Mouse (Mus musculus) MEL (cell line): ENCODE data around the gene Vav3. TPM values are rescaled to one million over a fixed set of nuclear protein-coding genes. Genes with fewer than 3 reads are reported as not detected.

Experiments
- DNase-seq: peaks from one replicate; pipeline ENCODE4 v3.0.0; 2011; ENCODE audit warnings: low read depth, low spot score
- H3K27ac ChIP-seq: 2 replicates; pipeline ENCODE4 v1.5.1; 2012; ENCODE audit warnings: low read depth, mild to moderate bottlenecking, control low read depth, low read length, moderate library complexity; ENCODE audit not compliant: control insufficient read depth
- H3K27me3 ChIP-seq, 2 experiments: fragments of 150-350 bp in 1 of 2; sonication (generic) in 1 of 2; 2 replicates each; pipeline ENCODE4 v1.6.1; 2012; ENCODE audit warnings: low read length in 2 of 2, mild to moderate bottlenecking in 2 of 2, improper control_type of control experiment in 1 of 2, moderate library complexity in 1 of 2; ENCODE audit not compliant: insufficient read depth in 2 of 2, control insufficient read depth in 1 of 2
- H3K36me3 ChIP-seq, 2 experiments: 2 replicates each; pipeline ENCODE4 v1.6.1; 2012 to 2014; ENCODE audit warnings: low read length in 2 of 2, improper control_type of control experiment in 1 of 2, inconsistent platforms in 1 of 2, mild to moderate bottlenecking in 1 of 2; ENCODE audit not compliant: insufficient read depth in 2 of 2, control insufficient read depth in 1 of 2
- H3K4me1 ChIP-seq, 2 experiments: fragments of 150-350 bp in 1 of 2; sonication (generic) in 1 of 2; 2 replicates each; pipeline ENCODE4 v1.6.1; 2012; ENCODE audit warnings: low read length in 2 of 2, improper control_type of control experiment in 1 of 2, mild to moderate bottlenecking in 1 of 2; ENCODE audit not compliant: insufficient read depth in 2 of 2, control insufficient read depth in 1 of 2
- H3K4me3 ChIP-seq, 2 experiments: fragments of 150-350 bp in 1 of 2; sonication (generic) in 1 of 2; 2 replicates each; pipeline ENCODE4 v1.5.1; 2012; ENCODE audit warnings: low read depth in 2 of 2, low read length in 2 of 2, mild to moderate bottlenecking in 2 of 2, moderate library complexity in 2 of 2, control low read depth in 1 of 2, improper control_type of control experiment in 1 of 2; ENCODE audit not compliant: control insufficient read depth in 1 of 2, insufficient read depth in 1 of 2
- H3K79me2 ChIP-seq: 2 replicates; pipeline ENCODE4 v1.6.1; 2012; ENCODE audit warnings: mild to moderate bottlenecking, low read length, moderate library complexity; ENCODE audit not compliant: control insufficient read depth, poor library complexity, insufficient read depth
- H3K9ac ChIP-seq: 2 replicates; pipeline ENCODE4 v1.6.1; 2012; ENCODE audit warnings: low read depth, mild to moderate bottlenecking, control low read depth, low read length, moderate library complexity; ENCODE audit not compliant: control insufficient read depth, poor library complexity, severe bottlenecking
- H3K9me3 ChIP-seq: fragments of 150-350 bp; sonication (generic); replicated peaks from 2 replicates; pipeline ENCODE4 v1.6.1; 2012; ENCODE audit warnings: mild to moderate bottlenecking, low read length, improper control_type of control experiment, moderate library complexity; ENCODE audit not compliant: insufficient read depth
- CHD1 ChIP-seq: IDR thresholded peaks from 2 replicates; pipeline ENCODE4 v1.6.1; 2012; ENCODE audit warnings: low read depth, mild to moderate bottlenecking, inconsistent platforms, low read length, improper control_type of control experiment
- CTCF ChIP-seq, 3 experiments: IDR thresholded peaks in 2 of 3; conservative IDR thresholded peaks in 1 of 3; 2 replicates each; pipeline ENCODE4 v1.5.1; 2011 to 2012; ENCODE audit warnings: low read length in 3 of 3, low read depth in 2 of 3, mild to moderate bottlenecking in 2 of 3, improper control_type of control experiment in 1 of 3, inconsistent platforms in 1 of 3, mixed read lengths in 1 of 3, moderate library complexity in 1 of 3; ENCODE audit not compliant: control insufficient read depth in 1 of 3, insufficient read depth in 1 of 3, poor library complexity in 1 of 3, severe bottlenecking in 1 of 3
- EP300 ChIP-seq, 2 experiments: IDR thresholded peaks; 2 replicates each; pipeline ENCODE4 v1.6.1; 2011; ENCODE audit warnings: improper control_type of control experiment in 2 of 2, low read length in 2 of 2, low read depth in 1 of 2, mild to moderate bottlenecking in 1 of 2
- ETS1 ChIP-seq: IDR thresholded peaks from 2 replicates; pipeline ENCODE4 v1.6.1; 2012; ENCODE audit warnings: low read depth, mild to moderate bottlenecking, inconsistent platforms, low read length, improper control_type of control experiment, moderate library complexity
- GABPA ChIP-seq: IDR thresholded peaks from 2 replicates; pipeline ENCODE4 v1.6.1; 2012; ENCODE audit warnings: low read depth, mild to moderate bottlenecking, inconsistent platforms, low read length, improper control_type of control experiment, moderate library complexity
- JUND ChIP-seq: IDR thresholded peaks from 2 replicates; pipeline ENCODE4 v1.6.1; 2011; ENCODE audit warnings: low read depth, mild to moderate bottlenecking, improper control_type of control experiment, low read length
- KAT2A ChIP-seq: conservative IDR thresholded peaks from 2 replicates; pipeline ENCODE4 v1.6.1; 2012; ENCODE audit warnings: low read depth, low read length, improper control_type of control experiment, inconsistent platforms
- MAFK ChIP-seq: IDR thresholded peaks from 2 replicates; pipeline ENCODE4 v1.6.1; 2011; ENCODE audit warnings: low read depth, mild to moderate bottlenecking, low read length, improper control_type of control experiment, borderline replicate concordance
- MEF2A ChIP-seq: IDR thresholded peaks from 2 replicates; pipeline ENCODE4 v1.6.1; 2014; ENCODE audit warnings: low read depth, mild to moderate bottlenecking, inconsistent platforms, low read length, improper control_type of control experiment; ENCODE audit not compliant: poor library complexity, insufficient replicate concordance, severe bottlenecking; ENCODE audit errors: extremely low read depth
- MXI1 ChIP-seq: IDR thresholded peaks from 2 replicates; pipeline ENCODE4 v1.6.1; 2011; ENCODE audit warnings: mild to moderate bottlenecking, low read depth, low read length, improper control_type of control experiment
- MYB ChIP-seq: IDR thresholded peaks from 2 replicates; pipeline ENCODE4 v1.6.1; 2011; ENCODE audit warnings: mild to moderate bottlenecking, low read depth, low read length, improper control_type of control experiment
- NELFE ChIP-seq: IDR thresholded peaks from 2 replicates; pipeline ENCODE4 v1.6.1; 2011; ENCODE audit warnings: low read depth, low read length, improper control_type of control experiment
- POLR2A ChIP-seq, 2 experiments: IDR thresholded peaks; 2 replicates each; pipeline ENCODE4 v1.6.1; 2011 to 2012; ENCODE audit warnings: low read length in 2 of 2, mild to moderate bottlenecking in 2 of 2, control low read depth in 1 of 2, improper control_type of control experiment in 1 of 2, low read depth in 1 of 2, moderate library complexity in 1 of 2; ENCODE audit not compliant: control insufficient read depth in 1 of 2, insufficient read depth in 1 of 2, poor library complexity in 1 of 2
- RCOR1 ChIP-seq: IDR thresholded peaks from 2 replicates; pipeline ENCODE4 v1.6.1; 2012; ENCODE audit warnings: low read depth, mild to moderate bottlenecking, inconsistent platforms, low read length, improper control_type of control experiment
- SIN3A ChIP-seq: IDR thresholded peaks from 2 replicates; pipeline ENCODE4 v1.6.1; 2012; ENCODE audit warnings: low read length, improper control_type of control experiment, inconsistent platforms
- TBP ChIP-seq: IDR thresholded peaks from 2 replicates; pipeline ENCODE4 v1.8.0; 2011; ENCODE audit warnings: low read depth, low read length, improper control_type of control experiment
- UBTF ChIP-seq: IDR thresholded peaks from 2 replicates; pipeline ENCODE4 v1.6.1; 2012; ENCODE audit warnings: low read depth, mild to moderate bottlenecking, inconsistent platforms, low read length, improper control_type of control experiment, moderate library complexity, borderline replicate concordance; ENCODE audit not compliant: insufficient read depth
- ZC3H11A ChIP-seq: IDR thresholded peaks from 2 replicates; pipeline ENCODE4 v1.6.1; 2012; ENCODE audit warnings: low read depth, mild to moderate bottlenecking, inconsistent platforms, low read length, improper control_type of control experiment
- ZNF384 ChIP-seq: IDR thresholded peaks from 2 replicates; pipeline ENCODE4 v1.6.1; 2012; ENCODE audit warnings: low read depth, mild to moderate bottlenecking, inconsistent platforms, low read length, improper control_type of control experiment
- polyA plus RNA-seq, 2 experiments: library from polyadenylated mRNA; stranded (reverse) in 1 of 2; unstranded in 1 of 2; fragments of >175 nt in 1 of 2; fragments of >200 nt in 1 of 2; gene quantifications; 2 replicates each; pipeline versions ENCODE4 v1.2.1 to v1.2.4; 2012; ENCODE audit warnings: low replicate concordance in 2 of 2, low read depth in 1 of 2; ENCODE audit not compliant: insufficient read length in 2 of 2, insufficient read depth in 1 of 2, missing spikeins in 1 of 2
- total RNA-seq: library from RNA; depleted of rRNA; stranded (reverse); fragments of 300-350 nt; gene quantifications from 2 replicates; pipeline ENCODE4 v1.2.3, GENCODE M21; 2012

The Vav3 gene
- total and polyA plus RNA-seq, 3 experiments, result not detected

DNA sequence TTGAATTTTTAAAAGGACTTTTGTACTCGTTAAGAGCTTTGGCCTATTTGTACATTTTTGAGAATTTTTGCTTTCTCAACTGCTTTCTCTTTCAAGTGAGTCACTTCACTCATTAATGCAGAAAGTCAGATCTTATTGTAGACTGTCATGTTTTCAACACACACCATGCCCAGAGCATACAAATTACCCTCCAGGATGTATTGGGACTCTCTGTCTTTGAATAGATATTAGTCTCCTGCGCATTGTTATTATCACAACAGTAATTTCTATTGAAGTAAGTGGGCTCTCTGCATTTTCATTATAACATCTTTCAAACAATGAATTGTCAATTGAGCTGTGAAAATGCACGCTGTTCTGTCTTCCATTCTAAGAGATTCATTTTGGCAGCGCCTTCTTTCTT, 295.6 kb downstream of the Vav3 start:
- H3K36me3 ChIP-seq, result no peaks in the 10 kb centered on the region
- H3K4me3 ChIP-seq, result no peak overlapping the region
- H3K27me3 ChIP-seq, result no peaks in the 10 kb centered on the region
- no peak overlapping the region for H3K27ac ChIP-seq
- DNase-seq, result no peak
- H3K9me3 ChIP-seq, result no peaks in the 10 kb centered on the region
- no peak overlapping the region for H3K9ac ChIP-seq
- TF ChIP-seq MEF2A, result no peak
- TF ChIP-seq ZC3H11A, result no peak
- no peak for TF ChIP-seq MAFK
- no peak for TF ChIP-seq SIN3A
- TF ChIP-seq ETS1, result no peak
- no peak for TF ChIP-seq ZNF384
- TF ChIP-seq EP300 (IDR thresholded peaks at IDR 0.05; ENCODE audit: low read depth in 1 of 2, low read length in 2 of 2), result no peak
- TF ChIP-seq NELFE, result no peak
- no peak for TF ChIP-seq KAT2A
- no peak for TF ChIP-seq CHD1
- TF ChIP-seq GABPA, result no peak
- no peak for TF ChIP-seq UBTF
- no peaks in the 10 kb centered on the region for H3K79me2 ChIP-seq
- no peaks in the 10 kb centered on the region for H3K4me1 ChIP-seq

- TF ChIP-seq MYB (no peak), MEF2A (no peak), ZNF384 (no peak), GABPA (no peak), CTCF (IDR thresholded peaks at IDR 0.05 in 2 of 3, conservative IDR thresholded peaks at IDR 0.05 in 1 of 3; ENCODE audit: control insufficient read depth in 1 of 3, insufficient read depth in 1 of 3, low read depth in 2 of 3, low read length in 3 of 3, poor library complexity in 1 of 3, severe bottlenecking in 1 of 3) (no peak), SIN3A (no peak), JUND (no peak), UBTF (no peak), TBP (no peak), MXI1 (no peak), CHD1 (no peak), RCOR1 (no peak), POLR2A (IDR thresholded peaks at IDR 0.05; ENCODE audit: control insufficient read depth in 1 of 2, insufficient read depth in 1 of 2, low read depth in 1 of 2, low read length in 2 of 2, poor library complexity in 1 of 2) (no peak)
Measured at GRCm38 (mm10) chr3:109639386-109639785, 298.9 kb downstream of the Vav3 start.

More at GRCm38 (mm10) chr3:109639386-109639785, 298.9 kb downstream of the Vav3 start:
- no peak for DNase-seq
- Histone ChIP-seq H3K9ac (no peak overlapping the region), H3K9me3 (no peaks in the 10 kb centered on the region), H3K4me3 (no peak overlapping the region), H3K79me2 (no peaks in the 10 kb centered on the region), H3K36me3 (no peaks in the 10 kb centered on the region), H3K4me1 (no peaks in the 10 kb centered on the region), H3K27me3 (no peaks in the 10 kb centered on the region), H3K27ac (no peak overlapping the region)
